Mouse (Mus musculus) mature B cell (primary cell): ENCODE results near the gene Rabgap1l.
"Not testable (repeated sequence)": the region's sequence is repeated elsewhere in the genome, so short reads cannot be mapped to it uniquely, and the experiment has no call there.

Source experiments
- in situ Hi-C: fragments of 300-500 bp; cut with MboI; formaldehyde crosslinking; loops from 2 replicates; pipeline ENCODE4 v1.14.3; 2019

Gene Rabgap1l

GRCm38 (mm10) chr1:160704596-160704995, 88.4 kb downstream of the Rabgap1l start:
- in situ Hi-C loops: loop anchor here (25.0 kb wide), 1 partner anchor 517 kb away; the partner anchor contains the start of gene Mrps14

- in situ Hi-C loops: loop anchor here (25.0 kb wide), 1 partner anchor 517 kb away; the partner anchor contains the start of gene Mrps14
Observed at GRCm38 (mm10) chr1:160703813-160704212, 89.2 kb downstream of the Rabgap1l start.

GRCm38 (mm10) chr1:160693094-160693447, 99.9 kb downstream of the Rabgap1l start:
- in situ Hi-C loops: no loop called here

GRCm38 (mm10) chr1:160692224-160693093, 100.6 kb downstream of the Rabgap1l start:
- in situ Hi-C loops: no loop called here

GRCm38 (mm10) chr1:160691196-160691590, 101.8 kb downstream of the Rabgap1l start:
- in situ Hi-C loops: no loop called here

- in situ Hi-C loops: no loop called here
Observed at GRCm38 (mm10) chr1:160690516-160691195, 102.4 kb downstream of the Rabgap1l start.

GRCm38 (mm10) chr1:160689511-160689910, 103.5 kb downstream of the Rabgap1l start:
- in situ Hi-C loops: no loop called here

- in situ Hi-C loops: no loop called here
Observed at GRCm38 (mm10) chr1:160684251-160684650, 108.8 kb downstream of the Rabgap1l start.

- in situ Hi-C loops: no loop called here
Observed at GRCm38 (mm10) chr1:160681398-160682050, 111.5 kb downstream of the Rabgap1l start.

GRCm38 (mm10) chr1:160674763-160675162, 118.2 kb downstream of the Rabgap1l start:
- in situ Hi-C loops: no loop called here

GRCm38 (mm10) chr1:160672088-160672814, 120.8 kb downstream of the Rabgap1l start:
- in situ Hi-C loops: no loop called here

GRCm38 (mm10) chr1:160655806-160656470, 137.1 kb downstream of the Rabgap1l start:
- in situ Hi-C loops: no loop called here

- in situ Hi-C loops: no loop called here
Observed at GRCm38 (mm10) chr1:160651691-160652090, 141.3 kb downstream of the Rabgap1l start.

GRCm38 (mm10) chr1:160645416-160645815, 147.6 kb downstream of the Rabgap1l start:
- in situ Hi-C loops: no loop called here

GRCm38 (mm10) chr1:160628213-160628932, 164.6 kb downstream of the Rabgap1l start:
- in situ Hi-C loops: no loop called here

- in situ Hi-C loops: not testable (repeated sequence)
Observed at GRCm38 (mm10) chr1:160624354-160625120, 168.5 kb downstream of the Rabgap1l start.

GRCm38 (mm10) chr1:160618201-160618600, 174.8 kb downstream of the Rabgap1l start:
- in situ Hi-C loops: no loop called here

- in situ Hi-C loops: no loop called here
Observed at GRCm38 (mm10) chr1:160606425-160606824, 186.6 kb downstream of the Rabgap1l start.

GRCm38 (mm10) chr1:160603312-160603711, 189.7 kb downstream of the Rabgap1l start:
- in situ Hi-C loops: not testable (repeated sequence)

- in situ Hi-C loops: no loop called here
Observed at GRCm38 (mm10) chr1:160597369-160597768, 195.6 kb downstream of the Rabgap1l start.
